Mouse (Mus musculus) forebrain, embryonic 14.5 days (tissue): Measurements from ENCODE around the gene Fat1. TPM values are rescaled to one million over a fixed set of nuclear protein-coding genes. Genes with fewer than 3 reads are reported as not detected.

ENCODE experiments used
- ATAC-seq: fragments of 200-750 bp; cut with Nextera tagmentation; 2 replicates; pipeline ENCODE4 v1.8.0; 2017; ENCODE audit warnings: mild to moderate bottlenecking, moderate library complexity
- DNase-seq: peaks from one replicate; pipeline ENCODE4 v3.0.0-alpha.2; 2015; ENCODE audit warnings: low spot score
- H3K27ac ChIP-seq: fragments of 300-500 bp; sonication (generic); 2 replicates; pipeline ENCODE4 v1.5.1; 2014; ENCODE audit warnings: low read depth, mild to moderate bottlenecking, control low read depth, low read length, moderate library complexity
- H3K27me3 ChIP-seq: fragments of 300-500 bp; sonication (generic); replicated peaks from 2 replicates; pipeline ENCODE4 v1.6.1; 2014; ENCODE audit warnings: low read length, control low read depth, mixed read lengths; ENCODE audit not compliant: control insufficient read depth, insufficient read depth
- H3K36me3 ChIP-seq: fragments of 300-500 bp; sonication (generic); 2 replicates; pipeline ENCODE4 v1.6.1; 2014; ENCODE audit warnings: low read length, control low read depth; ENCODE audit not compliant: control insufficient read depth, insufficient read depth
- H3K4me1 ChIP-seq: fragments of 300-500 bp; sonication (generic); 2 replicates; pipeline ENCODE4 v1.6.1; 2014; ENCODE audit warnings: antibody characterized with exemption, low read length, control low read depth; ENCODE audit not compliant: control insufficient read depth, insufficient read depth
- H3K4me2 ChIP-seq: fragments of 300-500 bp; sonication (generic); 2 replicates; pipeline ENCODE4 v1.6.1; 2014; ENCODE audit warnings: mild to moderate bottlenecking, control low read depth, low read length
- H3K4me3 ChIP-seq: fragments of 300-500 bp; sonication (generic); 2 replicates; pipeline ENCODE4 v1.5.1; 2014; ENCODE audit warnings: low read depth, low read length, control low read depth
- H3K9ac ChIP-seq: fragments of 300-500 bp; sonication (generic); 2 replicates; pipeline ENCODE4 v1.6.1; 2014; ENCODE audit warnings: mild to moderate bottlenecking, low read length, control low read depth, moderate library complexity
- H3K9me3 ChIP-seq: fragments of 300-500 bp; sonication (generic); replicated peaks from 2 replicates; pipeline ENCODE4 v1.6.1; 2016; ENCODE audit warnings: low read length, control low read depth, mixed read lengths; ENCODE audit not compliant: control insufficient read depth
- WGBS: fragments of 180-500 bp; shearing (Covaris S2); extraction: QIAGEN DNeasy Blood & Tissue Kit; methylation state at CpG from one replicate; pipeline ENCODE4 v1.1.7; 2014; 5-methylcytosine and 5-hydroxymethylcytosine counted together
- polyA plus RNA-seq: library from polyadenylated mRNA; unstranded; fragments of >200 nt; fragmentation: Nextera tagmentation; extraction: Ambion mirVana; gene quantifications from 2 replicates; pipeline ENCODE4 v1.2.1, GENCODE M21; 2014

Gene Fat1
- polyA plus RNA-seq, 1 experiment from 2014 or later: 11.4 TPM

DNA sequence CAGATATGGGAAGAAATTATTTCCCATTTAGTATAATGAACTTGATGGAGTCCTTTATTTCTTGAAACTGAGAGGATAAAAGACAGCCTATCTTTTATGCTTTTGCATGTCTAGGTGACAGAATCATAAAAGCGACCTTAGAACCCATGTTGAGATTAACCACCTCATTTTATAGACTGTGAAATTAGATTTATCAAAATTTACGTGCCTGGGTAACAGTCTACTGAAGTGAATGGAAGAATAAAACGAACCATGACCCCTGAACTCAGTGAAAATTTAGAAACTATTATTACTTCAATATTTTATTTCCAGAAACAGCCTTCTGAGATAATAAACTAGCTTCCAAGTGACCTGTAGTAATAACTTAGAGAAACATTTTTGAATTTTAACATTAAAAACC is 158.4 kb downstream of the Fat1 start:
- Histone ChIP-seq H3K4me2 (no peak overlapping the region), H3K27me3 (no peaks in the 10 kb centered on the region), H3K9me3 (no peaks in the 10 kb centered on the region), H3K9ac (no peak overlapping the region), H3K4me1 (no peaks in the 10 kb centered on the region), H3K36me3 (no peaks in the 10 kb centered on the region), H3K4me3 (no peak overlapping the region), H3K27ac (no peak overlapping the region)
- no peak for ATAC-seq
- WGBS: 84% methylated on average over 3 of the region's 3 CpGs
- no peak for DNase-seq

Other genes with a start within 250 kb of the Fat1 start
- gene Mtnr1a, start 133.7 kb downstream of the Fat1 start, polyA plus RNA-seq: 0.58 TPM in 1 of 2 replicates, not detected in the other